Mouse (Mus musculus) olfactory bulb, adult 2 months (tissue): ENCODE measurements at regions not wholly inside any gene's neighbourhood (a gene's known extent, or its start where the extent isn't known, plus 50 kb on each side); places are given as distances from the start of the nearest gene placed in this dataset.

Experiments
- H3K27ac ChIP-seq: fragments of 200-500 bp; 2 replicates; pipeline ENCODE4 v1.5.1; 2012; ENCODE audit warnings: low read depth, low read length; ENCODE audit not compliant: insufficient read depth
- H3K4me1 ChIP-seq: fragments of 200-500 bp; 2 replicates; pipeline ENCODE4 v1.6.1; 2012; ENCODE audit warnings: low read length; ENCODE audit not compliant: control insufficient read depth, insufficient read depth
- H3K4me3 ChIP-seq: fragments of 200-500 bp; 2 replicates; pipeline ENCODE4 v1.5.1; 2012; ENCODE audit warnings: mild to moderate bottlenecking, low read depth, low read length, moderate library complexity; ENCODE audit not compliant: insufficient read depth
- CTCF ChIP-seq: fragments of 200-500 bp; IDR thresholded peaks from 2 replicates; pipeline ENCODE4 v1.5.1; 2012; ENCODE audit warnings: low read depth, mild to moderate bottlenecking, low read length, moderate library complexity; ENCODE audit not compliant: insufficient read depth
- POLR2A ChIP-seq: fragments of 200-500 bp; IDR thresholded peaks from 2 replicates; pipeline ENCODE4 v1.6.1; 2012; ENCODE audit warnings: mild to moderate bottlenecking, low read depth, low read length, moderate library complexity; ENCODE audit not compliant: insufficient read depth
- WGBS: fragments of 180-500 bp; shearing (Covaris S2); methylation state at CpG from one replicate; pipeline ENCODE4 v1.1.7; 2018; 5-methylcytosine and 5-hydroxymethylcytosine counted together

- WGBS: 73% methylated on average over 6 of the region's 6 CpGs
- Histone ChIP-seq H3K4me1 (no peaks in the 10 kb centered on the region), H3K27ac (no peak overlapping the region), H3K4me3 (no peak overlapping the region)
- TF ChIP-seq POLR2A: no peak
- TF ChIP-seq CTCF: no peak
Measured at GRCm38 (mm10) chr2:159438961-159439360, 644.4 kb downstream of the Dhx35 start.

DNA sequence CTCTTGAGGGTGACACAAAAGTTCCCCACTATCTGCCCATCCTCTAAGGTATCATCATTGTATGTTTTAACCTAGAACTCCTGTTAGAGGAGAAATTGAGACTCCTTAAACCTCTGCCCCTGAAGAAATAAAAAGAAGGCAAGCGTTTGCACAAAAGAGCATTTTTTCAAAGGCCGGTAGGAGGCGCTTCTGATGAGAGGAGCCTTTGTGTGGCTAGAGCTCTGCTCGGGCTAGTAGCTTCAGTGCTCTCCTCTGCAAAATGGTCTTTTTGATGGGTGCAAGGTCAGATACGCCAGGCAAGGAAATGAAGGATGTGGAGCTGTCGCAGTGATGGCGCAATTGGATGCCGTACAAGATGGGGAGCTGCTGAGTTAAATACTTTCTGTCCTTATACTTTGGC, 649.0 kb downstream of the Dhx35 start:
- TF ChIP-seq POLR2A: no peak
- no peak for TF ChIP-seq CTCF
- WGBS: 33% methylated on average over 8 of the region's 8 CpGs
- Histone ChIP-seq H3K4me3 (no peak overlapping the region), H3K27ac (no peak overlapping the region), H3K4me1 (no peaks in the 10 kb centered on the region)

- H3K4me3 ChIP-seq: no peak overlapping the region
- no peak for TF ChIP-seq POLR2A
- TF ChIP-seq CTCF: no peak
- no peaks in the 10 kb centered on the region for H3K4me1 ChIP-seq
- WGBS: 81% methylated on average over 5 of the region's 5 CpGs
- H3K27ac ChIP-seq: no peak overlapping the region
Measured at GRCm38 (mm10) chr2:159446434-159446833, 651.8 kb downstream of the Dhx35 start.

DNA sequence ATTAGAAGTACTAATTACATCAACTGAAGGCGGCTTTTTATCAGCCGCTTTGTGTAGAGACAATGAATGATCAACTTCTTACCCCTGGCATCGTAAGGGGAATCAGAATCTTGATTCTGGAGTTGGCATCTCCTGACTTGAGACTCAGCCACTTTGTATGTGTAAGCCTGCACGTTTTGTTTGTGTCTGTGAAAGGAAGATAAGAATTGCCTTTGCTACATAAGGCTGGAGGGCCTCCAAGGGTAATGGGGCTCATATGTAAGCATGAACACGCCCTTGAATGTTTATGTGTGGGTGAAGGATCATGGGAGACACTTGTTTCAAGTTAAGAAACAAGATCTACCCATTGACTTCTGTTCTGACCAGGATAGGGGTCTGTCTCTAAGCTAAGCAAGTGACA, 652.3 kb downstream of the Dhx35 start:
- TF ChIP-seq POLR2A (no peak), CTCF (no peak)
- Histone ChIP-seq H3K27ac (no peak overlapping the region), H3K4me3 (no peak overlapping the region), H3K4me1 (no peaks in the 10 kb centered on the region)
- WGBS: 92% methylated on average over 5 of the region's 5 CpGs

GRCm38 (mm10) chr2:159448976-159449375, 654.4 kb downstream of the Dhx35 start:
- no peak overlapping the region for H3K4me3 ChIP-seq
- H3K27ac ChIP-seq: no peak overlapping the region
- no peaks in the 10 kb centered on the region for H3K4me1 ChIP-seq
- TF ChIP-seq CTCF (no peak), POLR2A (no peak)
- WGBS: 84% methylated on average over 5 of the region's 5 CpGs

DNA sequence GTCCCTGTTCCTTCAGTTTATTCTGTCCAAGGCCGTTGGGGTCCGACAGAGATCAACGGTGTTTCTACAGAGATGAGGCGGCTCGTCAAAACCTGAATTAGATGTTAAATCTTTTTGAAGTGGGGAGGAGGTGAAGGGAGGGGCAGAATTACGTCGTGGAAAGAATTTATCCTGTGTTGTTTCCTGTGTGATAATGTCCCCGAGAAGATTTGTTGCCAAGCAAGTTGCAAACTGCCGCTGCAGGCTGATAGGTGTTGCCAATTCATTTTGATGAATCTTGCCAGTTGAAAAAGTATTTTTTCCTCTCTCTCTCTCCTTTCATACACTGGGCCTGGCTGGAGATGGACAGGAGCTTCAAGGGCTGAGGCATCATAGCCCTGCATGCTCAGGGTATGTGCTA, 656.8 kb downstream of the Dhx35 start:
- Histone ChIP-seq H3K27ac (no peak overlapping the region), H3K4me3 (no peak overlapping the region), H3K4me1 (no peaks in the 10 kb centered on the region)
- TF ChIP-seq CTCF (no peak), POLR2A (no peak)
- 82% methylated on average over 9 of the region's 9 CpGs for WGBS

DNA sequence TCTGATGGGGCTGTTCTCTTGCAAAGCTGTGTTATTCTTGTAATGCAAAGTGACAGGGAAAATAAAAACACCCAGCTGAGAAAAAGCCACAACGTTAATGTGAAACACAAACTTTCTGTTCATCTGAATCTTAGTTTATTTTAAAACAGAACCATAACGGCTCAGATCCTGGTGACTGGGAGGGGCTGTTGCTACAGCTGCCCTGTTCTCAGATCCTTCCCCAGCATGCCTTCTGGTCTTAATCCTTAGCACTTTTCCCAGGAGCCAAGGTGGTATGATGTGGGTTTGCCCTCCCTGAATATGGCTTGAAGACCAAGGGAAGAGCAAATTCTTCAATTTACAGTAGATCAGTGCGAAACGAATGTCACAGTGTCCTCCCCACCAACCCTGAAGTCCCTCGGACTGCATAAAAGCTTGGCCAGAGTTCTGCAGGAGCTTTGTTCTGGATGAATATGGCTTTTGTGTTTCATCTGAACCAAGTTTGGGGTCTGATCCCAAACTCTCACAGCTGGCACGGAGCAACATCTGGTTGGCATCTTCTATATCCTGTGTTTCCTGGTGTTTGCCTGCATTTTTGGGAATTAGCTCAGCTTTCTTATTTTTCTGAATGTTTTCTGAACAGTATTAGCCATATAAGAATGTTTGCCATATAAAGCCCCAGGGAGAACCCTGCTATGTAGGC, 686.9 kb downstream of the Dhx35 start:
- Histone ChIP-seq H3K27ac (no peak overlapping the region), H3K4me1 (no peaks in the 10 kb centered on the region), H3K4me3 (no peak overlapping the region)
- TF ChIP-seq POLR2A: no peak
- TF ChIP-seq CTCF: no peak
- 66% methylated on average over 6 of the region's 6 CpGs for WGBS

DNA sequence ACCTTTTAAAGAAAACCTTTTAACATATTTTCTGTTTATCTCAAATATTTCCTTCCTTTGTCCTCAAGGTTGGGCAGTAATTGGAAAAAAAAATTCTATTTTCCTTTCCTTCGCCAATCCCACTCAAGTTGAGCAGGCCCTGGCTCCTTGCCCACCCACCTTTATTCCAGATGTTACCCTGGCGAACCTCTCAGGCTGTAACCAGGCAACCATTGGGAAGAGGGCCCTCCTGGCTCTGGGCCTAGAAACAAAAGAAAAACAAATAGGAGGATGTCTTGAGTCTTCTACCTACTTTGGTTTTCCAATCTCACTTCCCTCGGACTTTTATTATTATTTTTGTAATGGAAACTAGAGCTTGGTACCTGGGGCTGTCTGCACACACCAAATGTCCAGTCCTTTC, 696.5 kb downstream of the Dhx35 start:
- Histone ChIP-seq H3K4me1 (0 out of 2 replicates have a peak, but pooled peaks cover 2% of the 10 kb centered on the region), H3K27ac (no peak overlapping the region), H3K4me3 (no peak overlapping the region)
- TF ChIP-seq POLR2A (no peak), CTCF (no peak)
- 47% methylated on average over 3 of the region's 3 CpGs for WGBS

DNA sequence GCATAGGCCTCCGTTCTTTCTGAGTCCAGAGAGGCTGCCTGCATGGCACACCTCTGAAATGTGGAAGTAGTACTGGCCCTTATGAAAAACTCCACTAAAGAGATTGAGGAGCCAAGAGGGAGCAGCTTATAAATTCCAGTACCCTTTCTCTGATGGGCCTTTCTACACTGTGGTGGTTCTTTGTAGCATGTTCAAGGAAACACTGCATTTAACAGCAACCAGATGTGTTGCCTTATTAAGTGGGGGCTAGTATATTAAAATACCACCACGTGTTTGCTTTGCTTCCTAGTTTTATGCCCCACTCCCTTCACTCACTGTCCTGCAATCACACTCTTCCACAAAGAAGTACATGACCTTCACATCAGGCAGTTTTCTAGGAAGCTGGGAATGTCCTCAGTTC, 704.1 kb downstream of the Dhx35 start:
- WGBS: 79% methylated on average over 2 of the region's 2 CpGs
- no peak for TF ChIP-seq POLR2A
- no peak for TF ChIP-seq CTCF

DNA sequence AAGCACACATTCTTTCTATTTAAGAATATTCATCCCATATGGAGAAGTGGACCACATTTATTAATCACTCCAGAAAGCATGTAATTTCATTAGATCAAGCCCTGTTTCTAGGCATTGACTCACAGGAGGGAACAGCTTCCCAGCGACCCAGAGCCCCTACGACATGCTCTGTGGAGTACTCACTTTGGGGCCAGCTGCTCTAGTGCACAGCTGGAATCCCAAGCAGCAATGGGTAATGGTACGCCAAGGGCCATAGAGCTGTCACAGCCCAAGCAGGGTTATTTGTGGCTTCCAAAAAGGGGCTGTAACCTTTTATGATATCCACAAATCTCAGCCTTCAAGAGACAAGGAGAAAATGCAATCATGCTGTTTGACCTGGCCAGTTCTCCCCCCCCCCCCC, 706.4 kb downstream of the Dhx35 start:
- no peak overlapping the region for H3K27ac ChIP-seq
- no peak overlapping the region for H3K4me3 ChIP-seq
- H3K4me1 ChIP-seq: no peaks in the 10 kb centered on the region
- no peak for TF ChIP-seq CTCF
- TF ChIP-seq POLR2A: no peak
- 44% methylated on average over 3 of the region's 3 CpGs for WGBS

More for the DNA sequence above, 704.1 kb downstream of the Dhx35 start:
- H3K4me3 ChIP-seq: no peak overlapping the region
- H3K4me1 ChIP-seq: no peaks in the 10 kb centered on the region
- no peak overlapping the region for H3K27ac ChIP-seq
